Mouse (Mus musculus): ENCODE measurements at regions not wholly inside any gene's neighbourhood (a gene's known extent, or its start where the extent isn't known, plus 50 kb on each side); places are given as distances from the start of the nearest gene placed in this dataset.
"Not testable (repeated sequence)": the region's sequence is repeated elsewhere in the genome, so short reads cannot be mapped to it uniquely, and the experiment has no call there.

DNA sequence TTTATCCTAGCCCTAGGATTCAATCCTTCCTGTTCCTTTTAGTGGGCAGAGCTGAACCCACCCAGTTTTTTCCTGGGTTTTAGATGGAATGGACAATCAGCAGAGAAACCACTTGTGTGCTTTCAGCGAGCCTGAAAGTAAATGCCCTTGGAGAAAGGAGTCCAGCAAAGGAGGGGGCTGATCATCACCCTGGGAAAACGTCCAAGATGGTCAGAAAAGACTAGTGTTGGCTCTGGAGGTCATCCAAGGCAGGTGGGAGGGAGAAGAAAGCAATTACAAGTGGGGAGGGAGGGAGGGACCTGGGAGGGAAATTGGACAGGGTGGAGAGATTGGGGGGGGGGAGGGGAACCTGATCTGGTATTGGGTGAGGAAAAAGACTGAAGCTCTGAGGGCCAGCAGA lies 55.6 kb upstream of the Zfp366 start:
- DNase-seq = peak; percentile 64 to 74

DNA sequence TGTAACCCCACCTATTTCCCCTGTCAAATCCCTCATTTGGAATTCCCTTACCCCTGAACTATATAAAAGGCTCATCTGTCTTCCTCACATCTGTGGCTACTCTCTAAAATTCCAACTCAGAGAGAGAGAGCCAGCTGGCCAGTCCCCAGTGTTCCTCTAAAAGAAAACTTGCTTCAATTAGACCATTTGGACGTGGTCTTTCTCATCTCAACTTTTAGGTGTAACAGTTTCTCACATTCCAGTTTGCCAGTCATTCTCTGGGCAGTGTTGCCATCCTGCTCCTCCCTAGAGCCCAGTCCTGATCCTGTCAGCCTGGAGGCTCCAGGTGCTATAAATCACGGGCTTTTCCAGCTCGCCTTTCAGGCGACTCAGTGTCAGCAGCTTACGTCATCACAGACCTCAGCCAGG lies 56.3 kb upstream of the Zfp366 start:
- DNase-seq = peak in 1 of 2 experiments; percentile 55

DNA sequence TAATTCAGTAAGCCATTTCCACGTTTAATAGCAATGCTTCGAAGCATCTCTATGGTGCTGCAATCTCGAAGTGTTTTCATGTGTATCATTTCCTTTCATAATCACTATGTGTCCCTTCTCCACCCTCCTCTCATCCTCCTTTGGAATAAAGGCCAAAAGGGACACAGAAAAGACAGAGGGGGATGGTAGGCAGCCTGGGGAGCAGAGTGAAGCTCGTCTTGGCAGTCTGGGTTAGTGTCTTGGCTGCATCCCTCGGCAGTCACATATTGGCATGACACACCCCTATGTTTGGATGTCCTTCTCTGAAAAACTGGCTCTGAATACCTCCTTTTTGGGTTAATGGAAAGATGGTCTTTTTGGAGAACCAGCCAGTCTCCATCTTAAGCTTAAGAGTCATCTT lies 56.9 kb upstream of the Zfp366 start:
- DNase-seq = no peak

DNA sequence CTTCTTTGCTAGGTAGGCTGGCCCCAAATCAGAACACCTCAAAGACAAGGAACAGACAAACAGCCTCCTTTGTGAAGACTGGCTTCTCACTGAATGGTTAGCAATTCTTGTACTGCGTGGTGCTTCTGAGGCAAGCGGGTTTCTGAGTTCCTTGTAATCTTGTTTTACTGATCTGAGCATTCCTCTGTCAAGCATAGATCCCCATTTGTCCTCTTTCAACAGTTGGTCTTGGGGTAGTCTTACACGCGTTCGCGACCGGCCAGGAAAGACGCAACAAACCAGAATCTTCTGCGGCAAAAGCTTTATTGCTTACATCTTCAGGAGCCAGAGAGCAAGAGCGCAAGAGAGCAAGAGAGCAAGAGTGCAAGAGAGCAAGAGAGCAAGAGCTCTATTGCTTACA lies 57.7 kb upstream of the Zfp366 start:
- not testable (repeated sequence) for DNase-seq

DNA sequence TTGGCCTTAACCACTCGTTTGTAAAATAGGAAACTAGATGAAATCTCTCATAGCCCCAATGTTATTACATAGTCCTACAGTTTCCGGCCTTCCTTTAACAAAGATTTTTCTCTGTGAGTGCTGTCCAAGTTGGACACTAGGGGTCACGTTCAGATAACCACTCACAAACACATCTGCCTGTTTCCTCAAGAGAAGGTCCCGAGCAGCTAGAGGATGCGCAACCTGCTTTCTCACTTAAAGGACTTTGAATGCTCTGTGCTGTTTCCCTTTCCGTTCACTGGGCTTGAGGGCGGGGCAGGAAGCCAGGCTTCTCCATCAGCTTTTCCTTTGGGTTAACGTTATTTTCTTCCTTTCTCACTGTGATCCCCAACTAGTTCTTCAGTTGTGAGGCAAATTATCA lies 58.1 kb upstream of the Zfp366 start:
- DNase-seq = no peak

DNA sequence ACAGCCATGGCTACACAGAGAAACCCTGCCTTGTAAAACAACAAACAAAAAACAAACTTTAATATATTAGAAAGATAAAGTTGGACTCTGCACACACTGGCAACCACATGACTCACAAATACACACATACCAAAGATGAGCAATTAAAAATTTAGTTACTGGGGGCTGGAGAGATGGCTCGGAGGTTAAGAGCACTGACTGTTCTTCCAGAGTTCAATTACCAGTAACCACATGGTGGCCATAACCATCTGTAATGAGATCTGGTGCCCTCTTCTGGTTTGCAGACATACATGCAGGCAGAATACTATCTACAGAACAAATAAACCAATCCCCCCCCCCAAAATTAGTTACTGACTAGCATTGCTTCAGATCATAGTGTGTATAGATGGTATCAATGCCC lies 58.7 kb upstream of the Zfp366 start:
- no peak for DNase-seq

DNA sequence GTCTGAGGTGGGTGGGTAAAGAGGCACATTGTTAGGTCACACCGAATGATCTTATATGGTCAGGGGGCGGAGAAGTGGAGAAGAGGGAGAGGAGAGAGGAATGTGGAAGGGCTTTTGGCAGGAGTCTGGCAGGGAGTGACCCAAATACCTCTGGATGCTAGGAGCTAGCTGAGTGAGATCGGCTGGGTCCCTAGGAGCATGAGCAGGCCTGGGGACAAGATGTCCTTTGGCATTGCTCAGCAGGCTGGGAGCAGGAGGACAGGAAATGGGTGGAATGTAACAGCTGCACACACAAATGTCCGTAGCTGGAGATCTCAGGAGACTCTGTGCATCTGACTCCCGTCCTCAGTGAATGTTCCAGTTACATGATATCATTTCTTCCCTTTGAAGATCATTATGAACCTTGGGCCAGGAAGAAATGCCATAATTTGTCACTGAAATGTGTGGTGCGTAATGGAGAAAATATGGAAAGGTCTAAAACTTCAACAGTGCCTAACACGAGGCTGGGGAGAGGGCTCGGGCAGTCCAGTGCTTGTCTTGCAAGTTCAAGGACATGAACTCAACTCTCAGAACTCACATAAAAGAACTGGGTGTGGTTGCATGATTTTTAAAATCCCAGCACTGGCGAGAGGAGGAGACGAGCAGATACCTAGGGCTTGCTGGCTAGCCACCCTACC lies 59.6 kb upstream of the Zfp366 start:
- DNase-seq = peak; percentile 49 to 87

DNA sequence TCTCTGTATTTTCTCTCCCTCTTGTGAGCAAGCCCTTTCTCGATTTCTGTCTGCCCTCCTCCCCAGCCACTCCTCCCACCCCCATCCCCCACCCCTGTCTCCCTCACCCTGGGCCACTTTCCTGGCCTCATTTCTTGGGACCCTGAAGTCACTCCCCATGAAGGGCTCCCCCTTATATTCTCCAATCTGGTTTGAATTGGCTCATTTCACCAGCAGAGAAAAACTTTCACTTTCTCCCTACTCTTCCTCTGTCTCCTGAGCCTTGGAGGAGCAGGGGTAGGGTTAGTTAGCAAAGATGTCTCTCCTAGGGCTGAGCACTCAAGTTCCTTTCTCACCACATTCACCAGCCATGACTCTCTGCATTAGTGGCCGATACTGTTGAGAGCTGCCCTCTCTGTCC lies 60.5 kb upstream of the Zfp366 start:
- DNase-seq = no peak

DNA sequence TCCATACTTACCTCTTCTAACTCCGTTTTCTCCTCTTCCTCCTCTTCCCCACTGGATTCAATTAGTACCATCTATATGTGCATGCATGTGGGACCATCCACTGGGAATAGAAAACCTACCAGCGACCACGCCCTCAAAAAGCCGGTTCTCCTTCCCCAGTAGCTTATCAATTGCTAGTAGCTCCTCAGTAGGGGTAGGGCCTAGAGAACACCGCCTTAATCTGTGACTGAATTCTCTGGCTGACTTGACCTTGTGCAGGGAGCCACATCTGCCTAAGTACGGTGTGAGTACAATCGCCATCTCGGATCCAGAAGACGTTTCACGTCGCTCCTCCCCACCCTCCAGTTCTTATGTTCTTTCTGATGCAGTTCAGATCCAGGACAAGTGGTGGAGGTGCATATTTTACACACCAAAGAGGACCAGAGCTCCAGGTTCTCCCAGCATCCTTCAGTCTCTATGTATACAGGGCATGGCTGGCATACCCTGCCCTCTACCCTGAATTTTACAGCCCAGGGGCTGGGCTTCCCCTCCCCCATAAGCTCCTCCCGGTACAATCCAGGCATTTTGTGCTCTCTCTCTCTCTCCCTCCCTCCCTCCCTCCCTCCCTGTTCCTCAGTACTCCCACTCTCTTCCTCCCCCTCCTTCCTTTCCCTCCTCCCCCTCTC lies 61.0 kb upstream of the Zfp366 start:
- no peak for DNase-seq

DNA sequence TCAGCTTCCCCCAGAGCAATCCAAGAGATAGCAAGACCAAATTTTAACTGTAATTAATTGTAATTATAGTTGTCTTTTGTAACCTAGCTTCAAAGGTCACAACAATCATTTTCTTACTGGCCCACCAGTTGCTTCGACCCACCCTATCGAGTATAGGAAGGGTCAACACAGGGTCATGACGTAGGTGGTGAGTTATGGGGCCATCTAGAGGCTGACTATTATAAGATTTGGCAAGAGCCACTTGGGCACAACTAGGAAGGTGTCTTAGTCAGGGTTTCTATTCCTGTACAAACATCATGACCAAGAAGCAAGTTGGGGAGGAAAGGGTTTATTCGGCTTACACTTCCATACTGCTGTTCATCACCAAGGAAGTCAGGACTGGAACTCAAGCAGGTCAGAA lies 62.1 kb upstream of the Zfp366 start:
- not testable (repeated sequence) for DNase-seq

DNA sequence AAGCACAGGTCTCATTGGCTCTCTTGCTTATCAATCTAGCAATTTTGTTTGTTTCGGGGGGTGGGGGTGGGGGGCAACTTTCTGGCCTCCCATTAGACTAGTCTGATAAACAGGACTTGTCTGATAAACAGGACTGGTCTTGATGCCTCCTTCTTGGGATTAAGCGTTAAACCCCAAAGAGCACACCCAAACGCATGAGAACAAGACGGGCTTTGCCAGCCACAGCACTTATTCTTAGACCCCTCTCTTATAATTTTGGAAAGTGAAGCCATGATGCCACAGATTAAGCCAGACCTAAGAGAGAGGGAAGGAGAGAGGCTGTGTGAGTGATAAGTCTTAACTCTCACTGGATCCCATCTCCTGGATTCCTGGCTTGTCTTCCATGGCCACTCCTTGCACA lies 63.5 kb upstream of the Zfp366 start:
- DNase-seq = no peak

DNA sequence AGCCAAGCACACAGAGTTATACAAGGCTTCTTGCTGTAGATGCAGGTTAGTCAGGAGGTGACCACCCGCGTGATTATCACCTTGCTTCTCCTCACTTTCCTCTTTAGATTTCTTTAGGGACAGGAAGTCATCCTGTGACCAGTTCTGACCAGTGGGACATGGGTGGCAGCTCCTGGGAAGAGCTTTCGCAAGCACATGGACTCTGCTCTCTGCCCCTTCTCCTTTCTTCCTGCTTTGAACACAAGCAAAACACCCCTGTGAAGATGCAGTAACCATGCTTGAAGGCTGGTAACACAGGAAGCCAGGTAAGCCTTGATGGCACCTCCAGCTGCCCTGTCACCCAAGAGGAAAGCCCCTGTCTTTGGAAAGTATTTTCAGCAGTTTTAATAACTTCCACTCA lies 64.7 kb upstream of the Zfp366 start:
- peak in 1 of 2 experiments; percentile 70 for DNase-seq

DNA sequence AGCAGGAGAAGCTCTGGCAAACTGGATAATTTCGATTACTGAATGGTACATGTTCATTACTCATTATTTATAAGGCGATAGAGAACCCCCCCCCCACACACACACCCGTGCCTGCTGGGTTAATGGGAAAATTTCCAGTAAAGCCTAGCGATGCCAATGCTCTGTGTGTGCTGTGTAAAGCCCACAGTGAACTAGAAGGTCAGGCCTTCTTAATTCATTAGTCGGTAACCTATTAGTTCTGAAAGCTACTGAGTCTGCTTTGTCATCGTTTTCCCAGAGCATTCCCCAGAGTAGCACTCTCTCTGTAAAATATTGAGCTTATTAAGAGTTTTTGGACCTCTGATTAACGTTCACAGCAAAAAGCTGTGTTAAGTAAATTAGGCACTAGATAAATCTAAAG lies 65.7 kb upstream of the Zfp366 start:
- DNase-seq = peak in 1 of 2 experiments; percentile 50

DNA sequence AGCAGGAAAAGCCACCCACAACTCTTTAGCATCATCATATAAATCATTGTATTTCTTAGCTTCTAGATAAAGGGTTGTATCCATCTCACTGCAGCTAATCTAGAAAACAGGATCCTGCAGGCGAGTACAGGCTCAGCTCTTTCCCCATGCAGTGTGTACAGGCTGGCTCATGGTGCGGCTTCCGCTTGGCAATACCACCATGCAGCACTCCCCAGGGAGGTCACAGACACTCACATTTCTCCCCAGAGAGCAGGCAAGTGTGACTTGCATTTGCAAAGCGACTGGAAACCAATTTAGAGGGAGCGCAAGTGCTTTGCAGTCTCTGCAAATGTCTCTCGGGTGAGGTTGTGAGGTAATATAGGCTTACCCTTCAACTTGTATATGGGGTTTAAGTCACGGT lies 69.1 kb upstream of the Zfp366 start:
- no peak for DNase-seq

DNA sequence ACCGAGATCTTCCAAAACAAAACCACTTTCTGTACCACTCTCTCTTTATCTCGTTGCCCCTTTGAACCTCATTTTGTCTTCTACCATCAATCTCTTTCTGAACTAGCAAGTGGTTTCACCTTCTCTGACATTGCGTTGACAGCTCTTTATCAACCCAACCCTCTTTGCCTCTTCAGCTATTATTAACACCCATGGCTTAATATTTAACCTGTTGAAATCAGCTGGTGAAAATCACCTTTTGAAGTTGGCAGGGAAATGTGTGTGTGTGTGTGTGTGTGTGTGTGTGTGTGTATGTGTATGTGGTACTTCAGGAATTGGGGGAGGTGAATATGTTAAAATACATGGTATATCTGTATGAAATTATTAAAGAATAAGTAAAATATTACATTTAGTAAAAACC lies 70.1 kb upstream of the Zfp366 start:
- peak; percentile 53 to 65 for DNase-seq

DNA sequence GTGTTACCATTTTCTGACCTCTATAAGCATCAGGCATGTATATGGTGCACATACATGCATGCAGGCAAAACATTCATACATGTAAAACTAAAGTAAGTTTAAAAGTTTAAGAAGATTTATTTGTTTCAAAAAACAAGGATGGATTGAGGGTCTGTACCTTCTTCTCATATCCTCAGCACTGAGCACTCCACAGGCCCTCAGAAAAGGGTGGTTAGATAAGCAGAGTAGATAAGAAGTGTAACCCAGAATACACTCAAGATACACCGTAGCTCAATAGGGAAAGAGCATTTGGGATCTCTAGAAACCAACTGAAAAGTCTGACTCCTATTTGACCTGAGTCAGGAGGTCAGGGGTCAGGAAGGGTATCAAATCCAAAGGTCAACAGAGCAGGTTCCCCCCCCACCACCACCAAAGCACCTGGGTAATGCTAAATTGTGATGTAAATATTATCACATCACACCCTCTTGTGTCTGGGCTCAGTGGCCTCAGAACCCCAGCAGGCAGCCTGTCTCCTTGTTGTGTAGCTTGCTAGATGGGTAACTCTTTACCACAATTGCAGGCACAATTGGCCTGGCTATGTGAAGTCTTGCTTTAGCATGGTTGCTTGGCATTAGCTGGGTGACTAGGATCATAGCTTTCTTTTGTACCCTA lies 72.8 kb upstream of the Zfp366 start:
- no peak for DNase-seq

DNA sequence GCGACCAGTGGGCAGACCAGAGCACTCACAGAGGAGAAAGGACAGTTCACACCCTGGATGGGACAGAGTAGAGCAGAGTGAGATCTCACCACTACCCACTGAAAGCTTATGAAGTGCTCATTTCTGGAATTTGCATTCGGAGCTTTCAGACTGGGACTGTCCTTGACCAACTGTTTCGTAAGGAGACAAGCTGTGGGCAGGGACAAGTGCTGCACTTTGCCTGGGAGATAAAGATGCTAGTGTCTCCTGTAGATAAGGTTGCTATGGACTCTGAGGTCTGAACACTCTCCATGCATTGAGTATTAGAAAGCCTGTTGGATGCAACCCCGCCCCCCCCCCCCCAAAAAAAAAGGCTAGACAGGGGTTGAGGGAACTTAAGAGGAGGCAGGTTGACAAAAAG lies 76.6 kb upstream of the Zfp366 start:
- DNase-seq = no peak

DNA sequence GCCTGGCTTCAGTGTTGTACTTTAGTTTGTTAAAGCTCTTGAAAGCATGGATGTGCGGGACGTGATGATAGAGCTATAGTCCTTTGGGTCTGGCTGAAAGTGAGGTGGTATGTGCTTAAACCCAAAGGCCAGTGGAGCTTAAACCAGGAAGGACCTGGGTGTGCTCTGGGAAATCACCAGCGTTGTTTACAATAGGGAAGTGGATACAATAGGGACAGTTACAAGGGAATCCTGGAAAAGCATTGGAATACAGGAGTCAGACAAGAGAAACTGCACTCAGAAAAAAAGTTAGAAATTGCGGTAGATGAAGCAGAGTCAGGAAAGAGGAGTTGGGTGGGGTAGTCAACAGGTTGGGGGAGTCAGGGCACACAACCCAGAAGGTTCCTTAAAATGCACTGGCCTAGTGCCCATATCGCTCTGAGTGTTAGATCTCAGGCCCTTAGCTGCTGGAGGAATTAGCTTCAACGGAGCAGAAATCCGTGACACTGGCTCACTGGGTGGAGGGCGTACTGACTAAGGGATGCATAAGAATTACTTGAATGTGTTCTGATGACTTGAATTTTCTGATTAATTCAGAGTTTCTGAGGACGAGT lies 82.4 kb upstream of the Zfp366 start:
- DNase-seq = no peak

DNA sequence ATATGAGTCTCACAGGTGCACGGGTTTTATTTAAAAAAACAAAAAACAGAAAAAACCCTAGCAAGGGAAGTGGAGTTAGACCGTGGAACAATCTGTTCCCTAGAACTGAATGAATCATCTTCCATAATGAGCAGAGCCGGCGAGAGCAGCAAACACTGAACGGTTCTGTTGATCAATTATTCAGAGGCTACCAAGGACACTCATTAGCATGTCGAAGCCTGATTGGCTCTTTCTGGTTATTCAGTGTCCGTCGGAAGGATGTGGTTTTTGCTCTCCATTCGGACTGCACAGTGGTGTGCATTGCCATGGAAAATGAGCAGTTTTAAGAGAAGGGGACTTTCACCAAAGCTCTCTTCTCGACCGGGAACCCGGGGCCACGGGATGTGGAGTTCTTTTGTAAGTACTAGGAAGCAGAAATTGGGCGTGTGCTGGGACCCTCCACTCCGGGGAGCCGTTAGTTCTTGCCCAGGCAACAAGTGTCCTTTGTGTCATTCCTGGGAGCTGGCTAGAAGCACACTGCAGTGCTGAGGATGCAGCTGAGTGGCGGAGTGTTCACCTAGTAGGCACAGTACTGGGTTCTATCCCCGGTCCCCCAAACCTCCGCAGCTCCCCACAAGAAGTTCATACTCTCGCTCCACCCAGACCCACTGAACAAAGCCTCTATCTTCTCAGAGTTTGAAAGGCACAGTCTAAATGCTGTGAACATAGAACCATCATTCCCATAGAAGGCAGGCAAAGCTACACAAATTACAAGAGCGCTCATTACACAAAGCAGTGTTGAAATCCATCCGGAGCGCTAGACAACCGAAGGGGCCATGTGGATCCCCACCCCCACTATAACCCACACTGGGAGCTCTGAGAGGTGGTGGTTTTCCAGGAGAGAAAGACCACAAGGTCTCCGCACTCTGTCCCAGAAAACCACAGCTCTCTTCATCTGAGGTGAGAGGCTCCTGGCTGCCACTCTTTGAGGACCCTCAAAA lies 83.9 kb upstream of the Zfp366 start:
- DNase-seq = peak; percentile 20 to 45

DNA sequence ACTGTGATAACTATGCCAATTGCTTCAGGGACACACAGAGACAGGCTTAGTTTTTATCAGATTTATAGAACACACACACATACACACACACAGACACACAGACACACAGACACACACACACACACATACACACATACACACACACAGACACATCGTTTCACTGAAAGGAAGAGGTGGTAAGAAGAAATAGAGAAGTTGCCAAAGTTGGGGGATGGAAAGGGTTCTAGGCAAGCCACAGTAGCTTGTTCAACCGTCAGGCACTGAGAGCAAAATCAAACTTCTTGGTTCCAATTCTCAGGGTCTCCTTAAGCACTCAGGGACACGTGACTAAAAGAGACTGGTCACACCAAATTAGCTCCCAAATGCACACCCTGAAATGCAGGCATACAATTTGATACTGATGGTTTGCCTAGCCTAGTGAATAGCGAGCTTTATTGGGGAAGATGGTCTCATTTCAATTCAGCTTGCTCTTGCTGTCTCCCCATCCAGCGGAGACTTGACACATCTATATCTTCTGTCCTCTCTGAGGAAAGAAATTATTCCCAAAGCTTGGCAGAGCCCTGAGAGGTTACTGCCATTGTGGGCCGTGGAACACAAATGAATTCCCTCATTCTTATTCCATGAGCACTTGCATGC lies 84.7 kb upstream of the Zfp366 start:
- no peak for DNase-seq

DNA sequence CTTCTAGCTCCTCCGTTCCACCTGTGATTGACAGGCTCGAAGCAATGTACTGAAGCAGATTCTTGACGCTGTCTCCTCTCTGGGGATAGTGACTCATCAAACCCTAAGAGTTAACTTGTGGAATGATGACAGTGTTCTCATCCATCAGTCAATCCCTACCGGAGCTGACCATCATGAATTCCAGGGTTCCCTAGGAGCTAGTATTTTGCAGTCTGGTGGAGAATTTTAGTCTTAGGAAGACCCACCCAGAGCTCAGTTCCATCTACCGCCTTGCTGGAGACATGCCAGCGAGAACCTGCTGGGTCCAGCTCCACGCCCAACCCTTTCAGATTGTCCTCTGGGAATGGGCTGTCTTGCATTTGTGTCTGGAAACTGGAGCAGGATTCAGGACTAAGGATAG lies 85.4 kb upstream of the Zfp366 start:
- DNase-seq = no peak
